Mouse (Mus musculus): ENCODE results near the gene Ppm1e.

GRCm38 (mm10) chr11:87313533-87313932 lies 45.3 kb downstream of the Ppm1e start:
- no peak for TF ChIP-seq GATA1 (IDR thresholded peaks at IDR 0.05; ENCODE audit: borderline replicate concordance, low read length)
- no peak for TF ChIP-seq FLI1 (IDR thresholded peaks at IDR 0.05; ENCODE audit: low read length)

Measured in megakaryocyte, embryonic 14.5 days (primary cell).